Comparison of ENCODE assay signal across 15 mouse cellular contexts in the genomic region with DNA sequence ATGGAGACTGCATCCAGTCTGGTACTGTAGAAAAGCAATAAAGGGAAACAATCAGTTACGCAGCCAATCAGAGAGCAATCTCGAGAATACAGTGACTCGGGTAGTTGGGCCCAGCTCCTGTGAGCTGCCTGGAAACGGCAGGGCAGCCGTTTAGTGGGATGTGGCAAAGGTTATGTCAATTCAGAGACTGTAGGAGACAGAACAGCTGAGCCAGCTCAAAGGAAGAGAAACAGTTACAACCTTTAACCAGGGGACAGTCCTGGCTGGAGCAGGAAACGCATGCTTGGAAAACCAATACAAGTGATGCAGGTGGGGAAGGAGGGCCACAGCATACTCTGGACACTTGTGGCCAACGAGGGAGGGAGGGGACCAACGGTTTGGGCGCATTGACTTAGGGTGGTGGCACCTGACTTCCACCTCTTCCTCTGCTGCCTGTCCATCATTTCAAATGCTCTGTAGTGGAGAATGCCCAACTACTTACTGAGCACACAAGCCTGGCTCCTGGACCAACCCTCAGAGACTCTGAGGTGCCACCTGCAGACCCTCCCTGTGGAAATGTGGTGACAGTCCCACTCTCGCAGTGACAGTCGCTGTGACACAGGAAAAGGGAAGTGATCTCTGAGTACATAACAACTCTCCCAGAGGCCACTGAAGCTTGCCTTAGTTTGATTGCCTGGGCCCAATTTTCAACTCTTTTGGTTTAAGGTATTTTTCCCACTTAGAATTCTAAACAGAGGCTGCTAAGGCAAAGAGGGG.
DNase-seq lines count a peak whose midpoint lies in the region; ATAC-seq and TF ChIP-seq lines count a peak whose summit lies in the region.
"Had no signal": no experiment of that assay in that cellular context is flagged by ENCODE, and none has a peak within 500 bp of the region (broad histone marks: within the 10 kb centered on the region; RNA-seq: fewer than 3 reads in every experiment).

No protein-coding gene starts in this region.

- no peak overlapping the region for H3K9ac ChIP-seq in liver, embryonic 15.5 days
- H3K9ac ChIP-seq: forebrain, embryonic 15.5 days; hindbrain, embryonic 14.5 days had no signal

- H3K4me3 ChIP-seq in kidney, adult 2 months (ENCODE audit: insufficient read depth, low read depth, low read length): no peak overlapping the region
- H3K4me3 ChIP-seq in liver, embryonic 15.5 days (replicated peaks): no peak overlapping the region
- H3K4me3 ChIP-seq: forebrain, embryonic 15.5 days had no signal

- DNase-seq in kidney, adult 2 months: peak; percentile 14
- DNase-seq in kidney, adult 9 months: no peak
- peak; percentile 19 to 30 for DNase-seq in spleen, postnatal 36 days (ENCODE audit: low spot score in 2 of 2)
- no peak for DNase-seq in spleen, adult 18-20 months
- DNase-seq in adrenal gland, postnatal 4 days (ENCODE audit: low spot score in 2 of 2): no peak
- no peak for DNase-seq in frontal cortex, postnatal 14 days (ENCODE audit: low spot score in 2 of 2)
- DNase-seq: adrenal gland, postnatal 10 days; cerebellum, adult 9-10 months; embryo, embryonic 11 days; lung, postnatal 14 days; thymus, postnatal 25 days had no signal

- H3K4me1 ChIP-seq in kidney, adult 2 months (ENCODE audit: control insufficient read depth, insufficient read depth, low read length): no peaks in the 10 kb centered on the region
- H3K4me1 ChIP-seq in liver, embryonic 15.5 days (replicated peaks): no peaks in the 10 kb centered on the region
- H3K4me1 ChIP-seq: forebrain, embryonic 15.5 days had no signal

- ATAC-seq in liver, embryonic 15.5 days (ENCODE audit: insufficient read depth): 0 out of 2 replicates have a peak, but pooled peaks have one; percentile 18
- ATAC-seq: forebrain, embryonic 15.5 days had no signal

- WGBS in kidney, adult 2 months: 45% methylated on average over 11 of the region's 11 CpGs
- WGBS in liver, embryonic 15.5 days (ENCODE audit: insufficient replicate concordance): 34% methylated on average over 11 of the region's 11 CpGs

- no peaks in the 10 kb centered on the region; the same call in 1 of the 2 replicates for H3K27me3 ChIP-seq in kidney, adult 2 months (replicated peaks; ENCODE audit: control insufficient read depth, insufficient read depth, low read length)
- H3K27me3 ChIP-seq in liver, embryonic 15.5 days: no peaks in the 10 kb centered on the region
- H3K27me3 ChIP-seq: forebrain, embryonic 15.5 days had no signal

- no peak overlapping the region for H3K4me2 ChIP-seq in liver, embryonic 15.5 days
- H3K4me2 ChIP-seq: forebrain, embryonic 15.5 days; hindbrain, embryonic 14.5 days had no signal

- no peak overlapping the region for H3K27ac ChIP-seq in kidney, adult 2 months (ENCODE audit: insufficient read depth, low read depth, low read length)
- H3K27ac ChIP-seq in liver, embryonic 15.5 days (replicated peaks): no peak overlapping the region
- H3K27ac ChIP-seq: forebrain, embryonic 15.5 days; hindbrain, embryonic 14.5 days had no signal

- H3K9me3 ChIP-seq in liver, embryonic 15.5 days (replicated peaks): no peaks in the 10 kb centered on the region
- H3K9me3 ChIP-seq: forebrain, embryonic 15.5 days; G1E had no signal

- H3K36me3 ChIP-seq in kidney, adult 2 months (ENCODE audit: control insufficient read depth, insufficient read depth, low read length): no peaks in the 10 kb centered on the region
- no peaks in the 10 kb centered on the region for H3K36me3 ChIP-seq in liver, embryonic 15.5 days (replicated peaks)
- H3K36me3 ChIP-seq: forebrain, embryonic 15.5 days; G1E had no signal

- no peak for TF ChIP-seq CTCF in kidney, adult 2 months (conservative IDR thresholded peaks at IDR 0.05; ENCODE audit: insufficient read depth, insufficient read length, low read depth, low read length)

- TF ChIP-seq POLR2A in kidney, adult 2 months (IDR thresholded peaks at IDR 0.05; ENCODE audit: low read depth, low read length): no peak

Comparison
In these comparisons a context has a peak if more than half of its experiments do, and no peak if none do; other contexts are left out.
1. DNase-seq: peak in kidney, adult 2 months (single experiment) and spleen, postnatal 36 days (2 of 2); none in kidney, adult 9 months (single experiment), spleen, adult 18-20 months (0 of 2), adrenal gland, postnatal 4 days (0 of 2) and frontal cortex, postnatal 14 days (0 of 2).